Mouse (Mus musculus) frontal cortex, postnatal 14 days (tissue): ENCODE data around the gene Tmod2.
"Not testable (repeated sequence)": the region's sequence is repeated elsewhere in the genome, so short reads cannot be mapped to it uniquely, and the experiment has no call there.

ENCODE experiments used
- DNase-seq, 2 experiments: peaks; one replicate each; pipeline ENCODE4 v3.0.0; 2022; ENCODE audit warnings: low spot score in 2 of 2

Tmod2 gene

DNA sequence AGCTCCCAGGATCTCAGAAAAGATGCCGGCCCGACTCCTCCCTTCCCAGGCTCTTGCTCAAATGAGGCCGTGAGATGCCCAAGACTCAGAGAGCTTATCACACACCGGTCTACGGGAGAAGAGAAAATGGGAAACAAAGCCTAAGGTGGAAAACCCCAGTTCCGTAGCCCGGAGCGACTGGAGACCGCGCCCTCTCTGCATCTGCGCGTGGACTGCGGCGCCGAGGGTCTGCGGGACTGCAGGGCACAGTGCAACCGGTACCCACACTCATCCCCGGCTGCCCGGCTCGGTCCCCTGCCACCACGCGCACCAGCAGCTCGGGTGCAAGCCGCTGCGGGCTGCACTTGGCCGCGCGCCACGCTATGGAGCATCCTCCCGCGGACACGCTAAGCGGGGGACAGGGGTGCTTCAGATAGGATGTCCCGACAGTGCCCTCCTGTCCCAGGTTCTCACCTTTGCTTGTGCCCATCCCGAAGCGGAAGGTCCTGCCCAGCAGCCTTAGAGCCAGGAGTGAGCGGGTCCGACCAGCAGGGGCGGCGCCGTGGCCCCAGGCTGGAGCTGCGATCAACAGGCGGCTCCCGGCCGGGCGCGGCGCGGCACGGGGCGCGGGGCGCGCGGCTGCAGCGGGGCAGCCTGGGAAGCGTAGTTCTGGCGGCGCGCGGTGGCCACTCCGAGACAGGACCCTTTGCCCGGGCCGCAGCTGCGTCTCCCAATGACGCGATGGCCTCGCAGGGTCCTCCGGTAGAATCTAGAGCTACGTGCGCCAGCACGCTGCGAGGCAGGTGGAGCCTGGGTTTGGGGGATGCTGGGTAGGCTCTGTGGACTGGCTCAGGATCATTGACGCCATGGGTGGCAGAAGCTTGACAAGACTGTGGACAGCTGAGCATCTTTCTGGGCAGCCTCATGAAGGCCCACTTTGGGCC is at the start of gene Tmod2:
Tmod2 (minus strand) TSS at position 755 of the 923 bp plus-strand sequence.
- DNase-seq: peak; percentile 71 to 72

DNA sequence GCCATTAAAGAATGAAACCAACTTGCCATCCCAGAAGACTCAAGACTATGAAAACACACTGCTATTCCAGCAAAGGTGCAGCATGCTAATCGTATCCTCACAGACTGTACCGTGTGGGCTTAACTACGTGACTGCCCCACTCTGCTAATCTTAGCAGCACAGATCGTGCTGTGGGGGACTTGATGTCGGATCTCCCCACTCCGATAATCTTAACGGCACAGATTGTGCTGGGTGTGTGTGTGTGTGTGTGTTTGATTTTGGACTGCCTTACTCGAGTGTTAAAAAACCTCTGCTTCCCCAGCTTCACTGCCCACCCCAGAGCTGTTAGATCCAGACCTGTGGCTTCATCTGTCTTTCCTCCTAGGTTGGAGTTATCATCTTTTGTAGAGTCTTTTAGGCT is 49.8 kb upstream of the Tmod2 start:
- peak; percentile 35 to 51 for DNase-seq

DNA sequence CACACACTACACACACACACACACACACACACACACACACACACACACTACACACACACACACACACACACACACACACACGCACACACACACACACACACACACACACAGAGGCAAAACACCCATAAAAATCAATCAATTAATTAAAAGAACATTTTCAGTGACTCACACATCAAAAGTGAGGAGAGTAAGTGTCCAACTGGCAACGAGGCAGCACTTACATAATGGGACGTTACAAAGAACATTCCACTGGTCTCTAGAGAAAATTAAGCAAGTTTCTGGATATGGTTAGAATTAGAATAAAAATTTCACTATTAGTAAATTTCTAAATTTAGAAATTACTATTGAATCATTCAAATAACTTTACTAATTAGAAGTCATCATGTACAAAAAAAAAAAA is 45.3 kb upstream of the Tmod2 start:
- not testable (repeated sequence) for DNase-seq

DNA sequence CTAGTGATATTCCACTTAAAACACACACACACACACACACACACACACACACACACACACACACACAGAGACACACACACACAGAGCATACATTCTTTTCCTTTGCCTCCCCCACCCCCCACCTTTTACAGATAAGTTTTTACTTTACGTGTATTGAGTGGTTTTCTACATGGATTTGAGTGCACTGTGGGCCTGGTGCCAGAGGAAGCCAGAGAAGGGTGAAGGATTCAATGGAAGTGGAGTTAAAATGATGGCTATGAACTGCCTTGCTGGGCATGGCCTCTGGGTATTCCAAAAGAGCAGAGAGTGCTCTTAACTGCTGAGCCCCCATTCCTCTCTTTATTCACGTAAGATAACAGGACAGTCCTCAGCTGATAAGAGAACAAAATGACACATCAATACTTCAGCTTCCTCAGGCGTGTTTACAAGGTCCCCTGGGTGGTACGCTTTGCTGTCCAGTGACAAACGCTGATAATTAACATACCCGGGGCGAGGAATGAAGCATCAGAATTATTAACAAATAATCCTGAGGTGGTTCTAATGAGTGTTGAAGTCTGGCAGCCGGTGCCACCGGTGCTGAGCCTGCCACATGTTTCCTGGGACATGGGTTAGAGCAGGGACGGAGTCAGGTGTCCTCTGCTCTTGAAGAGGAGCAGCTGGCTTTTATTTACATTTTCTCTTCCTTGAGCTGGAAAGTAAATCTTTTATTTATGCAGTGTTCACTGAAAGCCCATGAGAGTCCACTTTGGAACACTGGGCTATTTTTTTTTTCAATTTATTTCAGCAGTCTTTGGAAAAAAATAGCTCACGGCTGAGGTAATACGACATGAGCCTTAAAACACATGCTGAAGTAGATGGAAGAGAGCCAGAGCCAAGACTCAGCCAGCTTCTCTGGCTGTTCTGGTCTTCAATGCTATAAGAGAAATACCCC is 43.1 kb upstream of the Tmod2 start:
- no peak for DNase-seq

DNA sequence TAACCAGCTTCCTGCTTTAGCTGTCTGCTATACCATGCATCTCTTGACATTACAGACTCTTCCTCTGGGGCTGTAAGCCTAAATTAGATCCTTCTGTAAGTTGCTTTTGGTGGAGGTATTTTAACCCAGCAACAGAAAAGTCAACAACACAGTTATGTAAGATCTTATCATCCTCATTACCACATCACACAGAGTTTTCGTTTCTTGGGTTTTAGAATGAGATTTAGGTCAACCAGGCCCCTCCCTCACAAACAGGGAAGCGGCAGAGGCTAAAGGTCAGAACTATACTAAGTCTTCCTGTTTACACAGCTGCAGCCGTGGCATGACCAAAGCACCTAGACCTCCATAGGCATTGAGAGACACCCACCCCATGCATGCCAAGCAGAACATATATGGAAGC is 34.3 kb upstream of the Tmod2 start:
- no peak for DNase-seq

DNA sequence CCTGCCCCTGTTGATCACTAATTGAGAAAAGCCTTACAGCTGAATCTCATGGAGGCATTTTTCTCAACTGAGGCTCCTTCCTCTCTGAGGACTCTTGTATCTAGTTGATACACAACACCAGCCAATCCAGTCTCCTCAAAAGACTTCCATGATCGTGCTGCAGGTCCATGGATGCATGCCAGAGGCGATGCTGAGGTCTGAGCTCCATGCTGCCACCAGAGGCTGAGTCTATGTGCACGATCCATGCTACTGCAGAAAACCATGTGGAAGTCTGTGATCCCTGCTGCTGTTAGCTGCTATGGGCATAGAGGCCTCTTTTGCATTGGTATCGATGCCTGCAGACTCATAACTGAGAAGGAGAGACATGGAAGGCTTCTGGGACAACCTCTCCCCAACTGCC is 23.1 kb upstream of the Tmod2 start:
- no peak for DNase-seq

DNA sequence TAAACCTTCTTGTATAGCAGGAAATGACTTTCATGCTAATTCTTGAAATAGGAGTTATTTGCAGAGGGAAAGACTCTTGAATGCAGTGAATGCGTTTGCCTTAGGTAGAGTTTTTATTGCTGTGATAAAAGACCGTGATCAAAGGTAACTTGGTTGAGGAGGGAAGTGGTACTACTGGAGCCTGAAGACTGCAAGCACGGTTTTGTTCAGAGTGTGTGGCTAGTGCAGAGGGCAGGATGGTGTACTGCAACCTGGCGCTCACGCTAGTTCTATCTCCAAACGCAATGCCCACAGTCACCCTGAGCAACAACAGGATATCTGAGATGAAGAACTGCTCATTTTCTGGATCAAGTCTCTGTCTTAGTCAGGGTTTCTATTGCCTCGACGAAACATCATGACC is 22.5 kb upstream of the Tmod2 start:
- DNase-seq: no peak

DNA sequence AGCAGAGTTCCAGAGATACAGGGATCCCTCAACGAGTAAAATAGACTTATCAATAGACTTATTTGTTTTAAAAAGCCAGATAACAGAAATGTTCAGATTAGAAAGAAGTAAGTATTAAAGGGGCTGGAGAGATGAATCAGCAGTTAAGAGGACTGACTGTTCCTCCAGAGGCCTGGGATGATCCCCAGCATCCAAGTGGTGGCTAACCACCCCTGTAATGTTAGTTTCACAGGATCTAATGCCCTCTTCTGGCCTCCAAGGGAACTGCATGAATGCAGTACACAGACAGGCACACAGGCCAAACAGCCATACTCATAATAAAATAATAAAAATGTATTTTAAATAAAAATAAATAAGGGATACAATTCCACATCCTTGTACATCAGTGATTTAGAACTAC is 21.8 kb upstream of the Tmod2 start:
- DNase-seq: no peak

DNA sequence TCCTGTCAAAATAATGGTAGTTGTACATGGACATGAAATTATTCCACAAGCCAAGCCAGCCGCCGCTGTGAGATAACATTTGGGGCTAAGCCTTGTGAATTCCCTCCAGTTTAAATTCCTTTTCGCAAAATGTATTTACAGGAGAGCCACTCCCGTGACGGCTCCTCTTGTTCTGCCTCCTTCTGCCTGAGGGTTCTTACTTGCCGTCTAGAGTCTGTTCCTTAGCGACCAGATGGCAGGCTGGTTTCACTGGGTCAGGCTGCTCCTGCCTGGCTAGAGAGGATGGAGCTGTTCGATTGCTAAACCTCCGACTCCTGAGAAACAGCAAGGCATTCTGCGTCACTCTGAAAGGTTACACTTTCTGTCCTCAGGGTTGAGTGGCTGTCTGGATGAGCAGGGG is 21.0 kb upstream of the Tmod2 start:
- DNase-seq: no peak

DNA sequence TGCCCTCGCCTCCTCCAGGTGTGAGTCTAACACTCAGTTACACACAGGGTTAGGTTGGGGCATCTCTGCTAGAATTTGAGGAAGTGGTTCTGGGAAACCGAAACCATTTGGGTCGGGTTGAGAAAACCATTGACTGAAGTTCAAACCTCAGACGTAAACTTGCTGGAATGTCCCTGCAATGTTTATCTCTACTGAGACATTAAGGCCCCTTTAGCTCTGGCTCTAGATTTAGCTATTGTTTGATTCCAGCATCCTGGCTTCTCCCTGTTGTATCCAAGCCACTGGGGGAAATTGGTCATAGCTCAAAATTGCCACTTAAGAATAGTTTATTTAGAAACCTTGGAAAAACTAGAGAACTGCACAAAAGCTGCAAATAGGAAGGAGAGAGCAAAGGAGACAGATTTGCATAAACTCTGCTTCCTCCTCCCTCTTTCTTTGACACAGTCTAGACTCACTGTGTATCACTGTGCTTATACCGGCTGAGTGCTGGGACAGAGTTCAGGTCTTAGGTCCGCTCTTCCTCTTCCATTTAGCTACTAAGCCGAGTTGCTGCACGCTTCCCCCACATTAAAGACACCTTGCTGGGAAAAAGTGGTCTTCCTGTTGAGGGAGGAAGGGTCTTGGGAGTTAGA is 19.8 kb upstream of the Tmod2 start:
- DNase-seq: no peak

DNA sequence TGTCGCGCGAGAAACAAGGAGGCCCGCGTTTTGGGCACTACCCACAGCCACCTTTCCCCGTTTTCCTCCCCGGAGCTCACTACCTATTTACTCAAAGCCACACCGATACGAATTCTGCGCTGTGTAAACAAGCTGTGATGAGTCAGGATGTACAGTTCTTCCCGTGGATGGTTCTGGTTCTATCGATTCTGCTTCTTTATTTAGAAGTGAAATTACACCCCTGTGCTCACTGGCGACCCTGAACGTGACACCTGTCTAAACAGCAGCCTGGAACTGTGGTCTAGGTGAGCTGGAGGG is 15.1 kb upstream of the Tmod2 start:
- DNase-seq: no peak

DNA sequence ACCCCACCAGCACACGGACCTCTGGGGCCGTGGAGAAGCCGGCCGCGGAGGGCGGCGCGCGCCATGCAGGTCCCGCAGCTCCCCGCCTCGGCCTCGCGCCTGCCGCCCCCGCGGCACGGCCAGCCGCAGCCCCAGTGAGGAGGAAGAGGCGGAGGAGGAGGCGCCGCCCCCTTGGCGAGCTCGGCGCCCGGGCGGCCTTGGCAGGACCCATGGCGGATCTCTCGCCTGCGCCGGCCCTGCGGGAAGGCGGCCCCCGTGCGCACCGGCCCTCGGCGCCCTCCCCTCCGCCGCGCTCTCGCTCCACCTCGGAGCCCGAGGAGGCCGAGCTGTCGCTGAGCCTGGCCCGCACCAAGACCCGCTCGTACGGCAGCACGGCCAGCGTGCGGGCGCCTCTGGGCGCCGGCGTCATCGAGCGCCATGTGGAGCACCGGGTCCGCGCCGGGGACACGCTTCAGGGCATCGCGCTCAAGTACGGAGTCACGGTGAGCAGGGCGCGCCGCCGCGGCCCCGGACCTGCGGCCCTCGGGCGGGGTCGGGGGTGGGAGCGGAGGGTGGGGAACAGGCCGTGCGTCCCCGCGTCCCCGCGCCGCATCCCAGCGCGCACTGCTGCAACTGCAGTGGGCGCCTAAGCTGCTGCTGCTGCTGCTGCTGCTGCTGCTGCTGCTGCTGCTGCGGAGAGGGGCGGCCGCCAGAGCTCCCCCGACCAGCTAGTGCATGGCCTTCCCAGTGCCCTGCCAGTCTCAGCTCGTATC is 14.6 kb upstream of the Tmod2 start, which contains the start of gene Lysmd2:
Lysmd2 (plus strand) TSS at position 186 of the 752 bp plus-strand sequence.
- peak; percentile 33 to 47 for DNase-seq

DNA sequence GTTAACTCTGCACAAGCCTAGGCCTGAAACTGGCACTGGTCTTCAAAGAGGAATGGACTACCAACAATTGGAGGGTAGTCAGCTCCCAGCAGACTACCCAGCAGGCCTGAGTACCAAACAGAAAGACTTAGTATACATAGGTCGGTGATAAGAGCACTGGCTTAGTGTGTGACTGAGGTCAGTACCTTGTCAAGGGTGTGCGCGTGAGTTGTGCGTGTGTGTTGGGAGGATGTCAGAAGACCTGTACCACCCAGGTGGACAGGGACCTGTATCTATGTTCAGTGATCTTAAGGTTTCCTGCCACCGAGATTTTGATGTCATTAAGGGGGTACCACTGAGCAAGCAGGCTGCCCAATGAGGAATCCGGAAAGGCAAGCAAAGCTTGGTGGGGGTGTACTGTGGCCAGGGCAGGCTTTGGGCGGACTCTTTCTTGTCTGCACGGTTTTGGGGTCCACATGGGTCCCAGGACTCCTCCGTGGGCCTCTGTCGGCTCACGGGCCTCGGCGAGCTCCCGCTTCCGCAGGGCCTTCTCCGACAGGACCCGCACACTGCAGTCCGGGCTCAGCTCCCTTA is 13.9 kb upstream of the Tmod2 start:
- DNase-seq: no peak

DNA sequence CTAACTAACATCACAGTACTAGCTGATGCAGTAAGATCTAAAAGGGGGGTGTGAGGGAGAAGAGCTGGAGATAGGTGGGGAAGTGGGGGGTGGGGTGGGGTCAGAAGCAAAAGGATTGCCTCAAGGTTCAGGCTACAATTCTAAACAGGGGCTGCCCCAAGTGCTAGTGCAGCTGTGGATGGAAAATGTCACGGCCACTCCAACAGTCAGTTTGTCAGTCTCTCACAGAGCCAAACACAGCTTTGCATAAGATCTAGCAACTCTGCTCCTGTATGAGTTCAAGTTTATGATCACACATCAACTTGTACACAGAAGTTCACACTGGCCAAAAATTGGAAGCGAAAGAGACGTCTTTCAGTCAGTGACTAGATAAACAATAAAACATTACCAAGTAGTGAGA is 10.3 kb upstream of the Tmod2 start:
- no peak for DNase-seq

DNA sequence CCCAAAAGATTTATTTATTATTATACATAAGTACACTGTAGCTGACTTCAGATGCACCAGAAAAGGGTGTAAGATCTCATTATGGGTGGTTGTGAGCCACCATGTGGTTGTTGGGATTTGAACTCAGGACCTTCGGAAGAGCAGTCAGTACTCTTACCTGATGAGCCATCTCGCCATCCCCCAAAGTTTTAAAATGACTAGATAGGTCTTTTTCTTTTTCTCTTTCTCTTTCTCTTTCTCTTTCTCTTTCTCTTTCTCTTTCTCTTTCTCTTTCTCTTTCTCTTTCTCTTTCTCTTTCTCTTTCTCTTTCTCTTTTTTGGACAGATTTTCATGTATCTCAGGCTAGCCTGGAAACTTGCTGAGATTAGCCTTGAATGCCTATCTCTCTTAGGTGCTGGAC is 8.6 kb upstream of the Tmod2 start:
- not testable (repeated sequence) for DNase-seq

DNA sequence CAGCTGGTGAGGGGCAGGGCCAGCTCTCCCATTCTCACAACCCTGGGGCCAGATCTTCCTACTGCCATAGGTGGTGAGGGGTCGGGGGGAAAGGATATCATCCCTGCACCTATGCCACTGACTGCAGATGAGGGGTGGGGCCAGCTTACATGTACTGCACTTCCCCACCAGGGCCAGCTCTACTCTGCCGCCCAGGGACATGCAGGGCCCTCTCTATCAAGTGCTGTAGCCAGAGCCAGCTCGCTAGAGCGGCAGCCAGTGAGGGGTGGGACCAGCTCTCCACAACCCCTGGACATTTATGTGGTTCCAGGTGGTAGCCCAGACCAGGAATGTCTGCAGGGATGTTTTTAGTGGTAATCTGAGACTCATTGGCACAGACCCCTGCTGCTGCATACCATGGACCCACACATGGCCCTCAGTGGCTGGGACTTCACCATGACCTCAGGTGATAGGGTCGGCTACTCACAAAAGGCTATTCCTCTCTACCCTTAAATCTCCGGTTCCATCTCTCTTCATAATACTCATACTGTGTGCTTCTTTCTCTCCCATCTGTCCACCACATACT is 7.8 kb upstream of the Tmod2 start:
- DNase-seq: no peak

DNA sequence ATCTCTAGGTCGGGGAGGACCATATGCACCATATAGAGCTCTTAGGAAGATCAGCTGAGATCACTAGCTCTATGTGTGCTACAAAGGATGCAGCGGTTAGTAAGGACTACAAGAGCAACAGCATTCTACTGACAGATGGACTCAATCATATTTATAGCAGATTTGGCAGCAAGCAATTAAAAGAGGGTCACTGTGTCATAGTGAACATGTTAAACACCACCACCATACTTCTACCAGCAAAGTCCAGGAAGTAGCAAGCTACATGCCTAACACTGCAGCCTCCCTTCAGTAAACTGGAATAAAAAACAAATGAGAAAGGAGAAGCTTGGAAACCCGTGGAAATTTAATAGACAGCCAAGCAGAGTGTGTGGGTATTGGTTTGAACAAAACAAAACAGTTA is 5.4 kb upstream of the Tmod2 start:
- DNase-seq: no peak

DNA sequence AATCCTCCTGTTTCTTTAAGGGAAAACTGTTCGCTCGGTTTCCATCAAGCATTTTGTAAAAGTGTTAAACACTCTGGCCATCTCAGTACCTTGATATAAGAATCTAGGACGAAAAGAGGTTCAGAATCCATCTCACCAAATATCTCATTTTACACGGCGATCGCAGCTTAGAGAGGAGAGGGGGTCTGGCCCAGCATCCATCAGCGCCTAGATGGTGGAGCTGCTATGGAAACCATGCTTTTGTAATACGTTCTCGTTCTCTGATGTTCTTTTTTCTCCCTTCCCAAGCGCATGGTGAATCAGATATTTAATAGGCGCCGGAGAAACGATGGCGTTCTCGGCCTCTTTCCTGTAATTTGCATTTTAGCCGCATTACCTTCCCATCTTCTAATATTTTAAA is 1.2 kb downstream of the Tmod2 start:
- DNase-seq: no peak

DNA sequence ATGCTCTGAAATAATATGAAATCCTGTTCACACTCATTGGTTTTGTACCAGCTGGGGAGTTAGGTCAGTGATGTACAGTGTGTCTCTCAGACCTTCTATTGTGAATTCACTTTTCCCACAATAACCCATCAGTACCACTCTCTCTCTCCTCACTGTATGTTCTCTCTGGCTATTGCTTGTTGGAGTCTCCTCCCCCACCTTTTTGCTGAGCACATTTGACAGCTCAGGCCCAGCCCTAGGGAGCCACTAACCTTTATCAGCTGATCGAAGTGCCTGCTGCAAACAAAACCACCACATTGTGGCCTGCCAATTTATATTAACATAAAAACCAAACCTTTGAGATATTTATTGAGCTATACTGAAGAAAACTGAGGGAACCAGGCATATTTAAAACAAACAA is 1.6 kb downstream of the Tmod2 start:
- no peak for DNase-seq

DNA sequence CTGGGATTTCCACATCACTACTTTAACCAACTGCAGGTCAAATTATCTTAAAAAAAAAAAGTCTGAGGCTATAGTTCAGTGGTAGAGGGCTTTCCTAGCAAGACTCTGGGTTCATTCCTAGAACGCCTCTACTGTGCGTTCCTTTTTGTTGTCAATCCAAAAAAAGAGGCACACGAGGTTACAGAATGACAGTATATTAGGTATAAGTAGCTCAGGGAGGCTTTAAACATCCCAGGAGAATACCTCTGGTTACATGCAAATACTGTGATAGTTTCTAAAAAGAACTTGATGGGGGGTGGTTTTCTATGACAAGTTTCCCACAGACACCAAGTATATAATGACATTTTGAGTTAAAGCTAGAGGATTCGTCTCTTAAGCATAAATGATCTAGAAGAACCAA is 3.6 kb downstream of the Tmod2 start:
- no peak for DNase-seq

DNA sequence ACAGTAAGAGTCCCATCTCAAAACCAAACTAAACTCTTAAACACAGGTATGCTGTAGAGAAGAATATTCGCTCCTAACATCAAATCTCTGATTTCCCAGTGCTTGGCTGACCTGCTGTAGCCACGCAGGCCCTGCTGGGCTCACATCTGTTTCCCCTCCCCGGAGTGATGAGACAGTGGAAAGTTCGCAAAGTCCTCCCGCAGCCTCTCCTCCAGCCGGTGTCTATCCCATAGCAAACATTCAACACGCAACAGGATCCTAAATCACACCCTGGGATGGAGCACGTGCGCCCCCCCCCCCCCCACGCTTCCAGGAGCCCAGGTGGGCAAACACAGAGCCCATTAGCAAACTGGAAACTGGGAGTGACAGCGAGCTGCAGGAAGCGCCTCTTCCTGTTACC is 9.6 kb downstream of the Tmod2 start:
- DNase-seq: no peak
